Mouse (Mus musculus) cortical plate, adult 2 months (tissue): ENCODE data around the gene Cdh26. TPM values are rescaled to one million over a fixed set of nuclear protein-coding genes. Genes with fewer than 3 reads are reported as not detected.
A peak's percentile ranks its signal among the peaks of the same experiment; 100 is the strongest.

Source experiments
- H3K27ac ChIP-seq: fragments of 200-500 bp; 2 replicates; pipeline ENCODE4 v1.5.1; 2012; ENCODE audit warnings: low read length, control low read depth, inconsistent platforms; ENCODE audit not compliant: insufficient read depth
- H3K4me1 ChIP-seq: fragments of 200-500 bp; 2 replicates; pipeline ENCODE4 v1.6.1; 2011; ENCODE audit warnings: low read length; ENCODE audit not compliant: control insufficient read depth, insufficient read depth
- H3K4me3 ChIP-seq: fragments of 200-500 bp; 2 replicates; pipeline ENCODE4 v1.5.1; 2011; ENCODE audit warnings: mild to moderate bottlenecking, low read length, control low read depth; ENCODE audit not compliant: insufficient read depth
- CTCF ChIP-seq: fragments of 200-500 bp; IDR thresholded peaks from 2 replicates; pipeline ENCODE4 v1.5.1; 2011; ENCODE audit warnings: mild to moderate bottlenecking, control low read depth, low read length; ENCODE audit not compliant: insufficient read depth; ENCODE audit errors: extremely low read depth
- POLR2A ChIP-seq: fragments of 200-500 bp; IDR thresholded peaks from 2 replicates; pipeline ENCODE4 v1.6.1; 2011; ENCODE audit warnings: mild to moderate bottlenecking, low read length, control low read depth; ENCODE audit not compliant: insufficient read depth; ENCODE audit errors: extremely low read depth
- polyA plus RNA-seq: library from polyadenylated mRNA; depleted of rRNA; stranded (reverse); fragments of >200 nt; gene quantifications from 2 replicates; pipeline ENCODE4 v1.2.3, GENCODE M21; 2012

Gene Cdh26
- polyA plus RNA-seq, 1 experiment, result 0.23 TPM

- no peak for TF ChIP-seq POLR2A
- TF ChIP-seq CTCF, result no peak
- Histone ChIP-seq H3K4me1 (peaks cover 4% of the 10 kb centered on the region), H3K27ac (no peak overlapping the region)
Observed at GRCm38 (mm10) chr2:178416427-178416826, 13.9 kb upstream of the Cdh26 start.

DNA sequence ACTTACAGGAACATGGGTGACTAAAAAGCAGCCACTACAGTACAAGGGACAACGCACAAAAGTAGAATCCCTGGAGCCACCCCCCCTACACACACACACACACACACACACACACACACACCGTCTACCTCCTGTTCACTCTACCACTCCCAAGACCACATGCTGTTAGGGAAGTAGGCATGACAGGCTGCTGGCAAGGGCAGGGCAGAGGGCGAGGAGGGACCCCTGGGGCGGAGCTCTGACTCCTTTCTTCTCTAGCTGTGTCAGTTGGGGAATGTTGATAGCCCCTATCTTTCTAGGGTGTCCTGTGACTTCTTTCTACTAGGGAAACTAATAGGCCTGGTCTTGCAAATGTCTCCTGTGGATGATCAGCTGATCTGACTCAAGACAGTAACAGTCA lies 13.4 kb upstream of the Cdh26 start:
- Histone ChIP-seq H3K27ac (no peak overlapping the region), H3K4me1 (peaks cover 1% of the 10 kb centered on the region; the same call in 1 of the 2 replicates), H3K4me3 (no peak overlapping the region)
- TF ChIP-seq CTCF (no peak), POLR2A (no peak)

More at GRCm38 (mm10) chr2:178416427-178416826, 13.9 kb upstream of the Cdh26 start:
- no peak overlapping the region for H3K4me3 ChIP-seq

- no peak overlapping the region for H3K27ac ChIP-seq
- TF ChIP-seq POLR2A (no peak), CTCF (no peak)
- no peak overlapping the region for H3K4me3 ChIP-seq
- H3K4me1 ChIP-seq, result peaks cover 1% of the 10 kb centered on the region; the same call in 1 of the 2 replicates
Observed at GRCm38 (mm10) chr2:178420576-178420975, 9.8 kb upstream of the Cdh26 start.

DNA sequence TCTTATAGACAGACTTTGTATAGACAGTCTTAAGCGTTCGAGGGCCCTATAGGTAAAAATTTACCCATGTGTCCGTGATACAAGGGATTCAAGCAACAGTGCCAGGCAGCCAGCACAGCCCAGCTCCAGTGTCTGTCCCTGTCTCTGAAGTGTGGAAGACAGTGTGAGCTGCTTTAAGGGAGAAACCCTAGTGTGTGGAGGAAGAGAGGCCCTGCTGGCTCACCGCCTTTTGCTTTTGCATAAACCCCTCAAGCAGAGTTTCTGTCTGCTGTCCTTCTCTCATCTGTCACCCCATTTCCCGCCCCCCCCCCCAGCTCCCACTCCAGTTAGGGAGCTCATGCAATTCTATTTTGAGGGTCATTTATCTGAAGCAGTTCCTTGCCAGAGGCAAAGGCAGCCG lies 8.7 kb upstream of the Cdh26 start:
- no peaks in the 10 kb centered on the region for H3K4me1 ChIP-seq
- no peak overlapping the region for H3K4me3 ChIP-seq
- no peak for TF ChIP-seq POLR2A
- no peak for TF ChIP-seq CTCF
- H3K27ac ChIP-seq, result no peak overlapping the region

GRCm38 (mm10) chr2:178422186-178422585 lies 8.1 kb upstream of the Cdh26 start:
- Histone ChIP-seq H3K27ac (no peak overlapping the region), H3K4me1 (no peaks in the 10 kb centered on the region)
- TF ChIP-seq CTCF (no peak), POLR2A (no peak)

GRCm38 (mm10) chr2:178423223-178423622 lies 7.1 kb upstream of the Cdh26 start:
- Histone ChIP-seq H3K4me1 (no peaks in the 10 kb centered on the region), H3K27ac (no peak overlapping the region), H3K4me3 (no peak overlapping the region)
- TF ChIP-seq POLR2A, result no peak
- no peak for TF ChIP-seq CTCF

More at GRCm38 (mm10) chr2:178422186-178422585, 8.1 kb upstream of the Cdh26 start:
- H3K4me3 ChIP-seq, result no peak overlapping the region

DNA sequence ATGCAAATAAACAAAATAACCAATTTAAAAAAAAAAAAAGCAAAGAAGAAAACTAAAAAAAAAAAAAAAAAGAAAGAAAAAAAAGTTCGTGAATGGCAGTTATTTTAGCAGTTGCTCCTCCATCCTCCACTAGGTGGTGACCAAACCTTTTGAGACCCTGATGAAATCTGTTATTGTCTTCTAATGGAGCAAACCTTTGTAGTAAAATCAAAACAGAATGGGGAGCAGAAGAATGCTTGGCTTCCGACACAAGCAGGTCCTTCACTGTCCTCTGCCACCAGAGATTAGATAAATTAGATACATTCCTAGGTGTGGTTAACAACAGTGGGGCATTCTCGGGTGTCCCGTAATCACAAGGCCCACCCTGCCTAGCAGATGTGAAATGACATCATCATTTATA lies 4.1 kb upstream of the Cdh26 start:
- H3K4me3 ChIP-seq, result no peak overlapping the region
- H3K27ac ChIP-seq, result no peak overlapping the region
- peak; percentile 43; the same call in 1 of the 2 replicates for TF ChIP-seq CTCF
- TF ChIP-seq POLR2A, result no peak
- no peaks in the 10 kb centered on the region for H3K4me1 ChIP-seq

- no peak overlapping the region for H3K4me3 ChIP-seq
- H3K27ac ChIP-seq, result no peak overlapping the region
Observed at GRCm38 (mm10) chr2:178427181-178427580, 3.1 kb upstream of the Cdh26 start.

GRCm38 (mm10) chr2:178428183-178428582 lies 2.1 kb upstream of the Cdh26 start:
- Histone ChIP-seq H3K27ac (no peak overlapping the region), H3K4me1 (no peaks in the 10 kb centered on the region), H3K4me3 (no peak overlapping the region)
- TF ChIP-seq CTCF, result no peak

More at GRCm38 (mm10) chr2:178427181-178427580, 3.1 kb upstream of the Cdh26 start:
- TF ChIP-seq POLR2A (no peak), CTCF (no peak)
- H3K4me1 ChIP-seq, result no peaks in the 10 kb centered on the region

GRCm38 (mm10) chr2:178428676-178429075 lies 1.7 kb upstream of the Cdh26 start:
- TF ChIP-seq POLR2A (no peak), CTCF (no peak)
- Histone ChIP-seq H3K4me1 (no peaks in the 10 kb centered on the region), H3K27ac (no peak overlapping the region), H3K4me3 (no peak overlapping the region)
